In the genomic region with DNA sequence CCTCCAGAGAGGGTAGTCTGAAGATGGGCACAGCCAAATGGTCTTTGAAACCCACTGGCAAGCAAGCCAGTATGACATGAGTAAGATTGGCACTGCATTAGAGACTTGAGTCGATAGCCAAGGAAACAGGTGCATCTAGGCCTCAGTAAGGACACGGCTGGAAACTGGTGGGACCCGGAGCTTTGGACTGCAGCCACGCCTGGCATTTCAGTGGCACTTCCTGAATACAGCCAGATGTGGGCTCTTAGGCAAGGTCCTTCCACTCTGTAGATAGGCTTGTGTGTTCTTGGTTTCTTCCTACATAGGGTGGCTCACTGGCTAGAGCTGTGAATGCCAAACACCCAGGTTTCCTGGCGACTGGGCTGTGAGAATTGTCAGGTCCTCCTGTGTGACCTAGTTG, we compare ENCODE assay signal across 14 mouse cellular contexts.
"Had no signal": no experiment of that assay in that cellular context is flagged by ENCODE, and none has a peak within 500 bp of the region (broad histone marks: within the 10 kb centered on the region; RNA-seq: fewer than 3 reads in every experiment).

No protein-coding gene starts in this region.

- H3K9me3 ChIP-seq: midbrain, embryonic 10.5 days; neural tube, embryonic 15.5 days had no signal

- H3K4me2 ChIP-seq: neural tube, embryonic 15.5 days had no signal

- H3K9ac ChIP-seq: liver, embryonic 14.5 days; neural tube, embryonic 15.5 days had no signal

- H3K4me1 ChIP-seq: neural tube, embryonic 15.5 days had no signal

- H3K4me3 ChIP-seq: midbrain, embryonic 10.5 days; neural tube, embryonic 15.5 days had no signal

- ATAC-seq: inflammation-experienced regulatory T-cells, adult 6 months; midbrain, embryonic 16.5 days had no signal

- H3K27me3 ChIP-seq: neural tube, embryonic 15.5 days had no signal

- DNase-seq: kidney, adult 8-10 months; kidney, postnatal 25 days; left cerebral cortex, postnatal 4 days; lung, adult 2 months; lung, postnatal 36 days; right cerebral cortex, adult 18-20 months; right cerebral cortex, postnatal 25 days; thymus, adult 18-20 months; thymus, postnatal 14 days had no signal

- H3K27ac ChIP-seq: liver, embryonic 14.5 days; midbrain, embryonic 10.5 days; neural tube, embryonic 15.5 days had no signal
